Mouse (Mus musculus): ENCODE measurements around the gene Slc9a2. TPM values are rescaled to one million over a fixed set of nuclear protein-coding genes. Genes with fewer than 3 reads are reported as not detected.
"Not testable (repeated sequence)": the region's sequence is repeated elsewhere in the genome, so short reads cannot be mapped to it uniquely, and the experiment has no call there.

The Slc9a2 gene
- polyA plus RNA-seq, 1 experiment: 6.2 TPM

- Histone ChIP-seq H3K4me3 (ENCODE audit: control insufficient read depth, low read depth, low read length) (no peak overlapping the region), H3K36me3 (ENCODE audit: control insufficient read depth, insufficient read depth, low read length) (no peaks in the 10 kb centered on the region), H3K27me3 (ENCODE audit: control insufficient read depth, insufficient read depth, low read length) (no peaks in the 10 kb centered on the region), H3K27ac (ENCODE audit: control insufficient read depth, insufficient read depth, low read depth, low read length) (no peak overlapping the region), H3K4me1 (ENCODE audit: control insufficient read depth, insufficient read depth, low read length) (no peaks in the 10 kb centered on the region)
- TF ChIP-seq POLR2A (IDR thresholded peaks at IDR 0.05; ENCODE audit: control insufficient read depth, low read depth, low read length) (no peak), CTCF (IDR thresholded peaks at IDR 0.05; ENCODE audit: control insufficient read depth, insufficient read depth, insufficient replicate concordance, low read depth, low read length) (no peak)
Measured at GRCm38 (mm10) chr1:40726051-40726450, 45.7 kb downstream of the Slc9a2 start.

DNA sequence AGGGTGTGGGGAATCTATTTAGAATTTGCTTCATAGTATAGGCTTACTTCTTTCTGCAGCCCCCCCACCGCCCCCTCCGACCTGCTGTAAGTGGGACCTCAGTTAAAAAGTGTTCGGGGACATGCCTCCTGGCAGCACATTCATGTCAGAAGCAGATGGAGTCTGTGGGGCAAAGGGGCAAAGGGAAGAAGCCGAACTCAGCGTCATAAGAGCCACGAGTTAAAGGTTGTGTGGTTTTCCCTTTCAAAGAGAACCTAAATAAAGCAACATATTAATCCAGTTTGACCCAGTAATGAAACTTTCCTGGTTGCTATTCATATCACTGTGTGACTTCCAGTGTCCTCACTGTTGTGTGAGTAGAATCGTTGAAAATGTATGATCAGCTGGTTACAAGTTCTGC, 47.0 kb downstream of the Slc9a2 start:
- Histone ChIP-seq H3K27ac (ENCODE audit: control insufficient read depth, insufficient read depth, low read depth, low read length) (no peak overlapping the region), H3K4me1 (ENCODE audit: control insufficient read depth, insufficient read depth, low read length) (no peaks in the 10 kb centered on the region), H3K4me3 (ENCODE audit: control insufficient read depth, low read depth, low read length) (no peak overlapping the region), H3K27me3 (ENCODE audit: control insufficient read depth, insufficient read depth, low read length) (no peaks in the 10 kb centered on the region), H3K36me3 (ENCODE audit: control insufficient read depth, insufficient read depth, low read length) (no peaks in the 10 kb centered on the region)
- no peak for TF ChIP-seq CTCF (IDR thresholded peaks at IDR 0.05; ENCODE audit: control insufficient read depth, insufficient read depth, insufficient replicate concordance, low read depth, low read length)
- TF ChIP-seq POLR2A (IDR thresholded peaks at IDR 0.05; ENCODE audit: control insufficient read depth, low read depth, low read length): no peak

- Histone ChIP-seq H3K4me1 (ENCODE audit: control insufficient read depth, insufficient read depth, low read length) (no peaks in the 10 kb centered on the region), H3K36me3 (ENCODE audit: control insufficient read depth, insufficient read depth, low read length) (no peaks in the 10 kb centered on the region), H3K27ac (ENCODE audit: control insufficient read depth, insufficient read depth, low read depth, low read length) (no peak overlapping the region), H3K4me3 (ENCODE audit: control insufficient read depth, low read depth, low read length) (no peak overlapping the region), H3K27me3 (ENCODE audit: control insufficient read depth, insufficient read depth, low read length) (no peaks in the 10 kb centered on the region)
- TF ChIP-seq CTCF (IDR thresholded peaks at IDR 0.05; ENCODE audit: control insufficient read depth, insufficient read depth, insufficient replicate concordance, low read depth, low read length): no peak
- no peak for TF ChIP-seq POLR2A (IDR thresholded peaks at IDR 0.05; ENCODE audit: control insufficient read depth, low read depth, low read length)
Measured at GRCm38 (mm10) chr1:40728636-40729035, 48.3 kb downstream of the Slc9a2 start.

DNA sequence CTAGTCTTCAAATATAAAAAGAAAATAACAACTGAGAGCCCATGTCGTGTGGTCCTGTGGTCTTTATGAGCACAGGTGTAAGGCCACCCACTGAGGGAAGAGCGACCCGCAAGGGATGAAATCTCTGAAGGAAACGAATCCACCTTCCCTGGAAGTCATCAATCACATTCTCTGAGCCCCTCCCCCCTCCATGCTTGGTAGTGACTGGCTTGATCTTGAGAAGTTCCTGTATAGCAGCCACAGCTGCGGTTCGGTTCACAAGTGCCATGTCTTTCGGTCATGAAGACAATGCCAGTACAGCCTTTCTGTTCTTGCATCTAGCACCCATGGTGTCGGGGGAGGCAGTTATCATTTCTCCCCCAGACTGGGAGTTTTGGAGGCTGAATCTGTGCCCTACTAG, 57.3 kb downstream of the Slc9a2 start:
- no peak overlapping the region for H3K27ac ChIP-seq (ENCODE audit: control insufficient read depth, insufficient read depth, low read depth, low read length)
- no peaks in the 10 kb centered on the region for H3K27me3 ChIP-seq (ENCODE audit: control insufficient read depth, insufficient read depth, low read length)
- H3K4me3 ChIP-seq (ENCODE audit: control insufficient read depth, low read depth, low read length): no peak overlapping the region
- TF ChIP-seq POLR2A (IDR thresholded peaks at IDR 0.05; ENCODE audit: control insufficient read depth, low read depth, low read length): no peak
- TF ChIP-seq CTCF (IDR thresholded peaks at IDR 0.05; ENCODE audit: control insufficient read depth, insufficient read depth, insufficient replicate concordance, low read depth, low read length): no peak
- no peaks in the 10 kb centered on the region for H3K4me1 ChIP-seq (ENCODE audit: control insufficient read depth, insufficient read depth, low read length)
- H3K36me3 ChIP-seq (ENCODE audit: control insufficient read depth, insufficient read depth, low read length): no peaks in the 10 kb centered on the region

DNA sequence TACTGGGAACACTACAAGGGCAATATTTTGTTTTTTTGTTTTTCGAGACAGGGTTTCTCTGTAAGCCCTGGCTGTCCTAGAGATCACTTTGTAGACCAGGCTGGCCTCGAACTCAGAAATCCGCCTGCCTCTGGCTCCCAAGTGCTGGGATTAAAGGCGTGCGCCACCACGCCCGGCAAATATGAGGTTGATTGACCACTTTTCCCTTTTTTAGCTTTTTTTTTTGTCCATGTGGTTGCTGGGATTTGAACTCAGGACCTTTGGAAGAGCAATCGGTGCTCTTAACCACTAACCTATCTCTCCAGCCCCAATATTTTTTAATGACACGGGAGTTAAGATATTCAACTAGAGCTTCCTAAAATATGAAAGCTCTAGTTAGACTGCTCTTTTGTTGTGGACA, 57.9 kb downstream of the Slc9a2 start:
- not testable (repeated sequence) for H3K4me1 ChIP-seq (ENCODE audit: control insufficient read depth, insufficient read depth, low read length); H3K36me3 ChIP-seq (ENCODE audit: control insufficient read depth, insufficient read depth, low read length); H3K4me3 ChIP-seq (ENCODE audit: control insufficient read depth, low read depth, low read length); H3K27ac ChIP-seq (ENCODE audit: control insufficient read depth, insufficient read depth, low read depth, low read length); H3K27me3 ChIP-seq (ENCODE audit: control insufficient read depth, insufficient read depth, low read length)

GRCm38 (mm10) chr1:40740739-40741138, 60.4 kb downstream of the Slc9a2 start:
- no peaks in the 10 kb centered on the region for H3K4me1 ChIP-seq (ENCODE audit: control insufficient read depth, insufficient read depth, low read length)
- no peak overlapping the region for H3K4me3 ChIP-seq (ENCODE audit: control insufficient read depth, low read depth, low read length)
- H3K27me3 ChIP-seq (ENCODE audit: control insufficient read depth, insufficient read depth, low read length): no peaks in the 10 kb centered on the region
- no peaks in the 10 kb centered on the region for H3K36me3 ChIP-seq (ENCODE audit: control insufficient read depth, insufficient read depth, low read length)
- no peak for TF ChIP-seq CTCF (IDR thresholded peaks at IDR 0.05; ENCODE audit: control insufficient read depth, insufficient read depth, insufficient replicate concordance, low read depth, low read length)
- TF ChIP-seq POLR2A (IDR thresholded peaks at IDR 0.05; ENCODE audit: control insufficient read depth, low read depth, low read length): no peak
- H3K27ac ChIP-seq (ENCODE audit: control insufficient read depth, insufficient read depth, low read depth, low read length): no peak overlapping the region

GRCm38 (mm10) chr1:40746089-40746488, 65.7 kb downstream of the Slc9a2 start:
- no peaks in the 10 kb centered on the region for H3K36me3 ChIP-seq (ENCODE audit: control insufficient read depth, insufficient read depth, low read length)
- H3K4me1 ChIP-seq (ENCODE audit: control insufficient read depth, insufficient read depth, low read length): no peaks in the 10 kb centered on the region
- no peak overlapping the region for H3K27ac ChIP-seq (ENCODE audit: control insufficient read depth, insufficient read depth, low read depth, low read length)
- TF ChIP-seq CTCF (IDR thresholded peaks at IDR 0.05; ENCODE audit: control insufficient read depth, insufficient read depth, insufficient replicate concordance, low read depth, low read length): no peak
- no peak for TF ChIP-seq POLR2A (IDR thresholded peaks at IDR 0.05; ENCODE audit: control insufficient read depth, low read depth, low read length)
- H3K4me3 ChIP-seq (ENCODE audit: control insufficient read depth, low read depth, low read length): no peak overlapping the region
- no peaks in the 10 kb centered on the region for H3K27me3 ChIP-seq (ENCODE audit: control insufficient read depth, insufficient read depth, low read length)

DNA sequence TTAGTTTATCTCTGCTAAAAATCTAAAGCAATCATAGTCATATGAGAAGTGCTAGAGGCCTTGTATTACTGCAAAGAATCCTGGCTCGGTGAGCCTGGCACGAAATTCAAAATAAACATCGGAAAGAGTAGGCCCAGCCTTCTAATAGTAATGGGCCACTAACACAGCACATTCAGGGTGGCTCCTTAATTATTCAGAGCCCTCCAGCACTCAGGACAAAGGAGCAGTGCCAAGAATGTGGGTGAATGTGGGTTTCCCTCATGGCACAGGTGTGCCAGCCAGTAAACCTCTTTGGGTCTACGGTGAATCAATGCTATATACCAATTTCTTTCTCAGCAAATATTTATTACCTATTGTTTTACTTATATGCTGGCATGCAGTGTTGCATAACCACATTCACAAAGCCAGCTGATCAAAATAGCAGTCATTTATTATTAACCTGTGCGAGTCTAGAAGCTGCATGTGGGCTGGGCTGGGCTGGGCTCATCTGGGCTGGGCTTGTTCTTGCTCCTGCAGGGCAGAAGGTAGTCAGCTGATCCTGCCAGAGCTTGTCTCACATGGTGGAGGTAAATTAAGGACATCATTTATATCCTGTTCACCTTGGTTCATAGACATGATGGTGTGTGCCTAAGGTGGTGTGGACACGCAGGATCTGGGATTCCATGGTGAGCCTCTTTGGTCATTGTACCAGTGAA, 79.5 kb downstream of the Slc9a2 start:
- Histone ChIP-seq H3K4me1 (ENCODE audit: control insufficient read depth, insufficient read depth, low read length) (no peaks in the 10 kb centered on the region), H3K27ac (ENCODE audit: control insufficient read depth, insufficient read depth, low read depth, low read length) (no peak overlapping the region), H3K27me3 (ENCODE audit: control insufficient read depth, insufficient read depth, low read length) (no peaks in the 10 kb centered on the region), H3K36me3 (ENCODE audit: control insufficient read depth, insufficient read depth, low read length) (no peaks in the 10 kb centered on the region), H3K4me3 (ENCODE audit: control insufficient read depth, low read depth, low read length) (no peak overlapping the region)
- no peak for TF ChIP-seq POLR2A (IDR thresholded peaks at IDR 0.05; ENCODE audit: control insufficient read depth, low read depth, low read length)

Measured in testis, adult 2 months (tissue).